Mouse (Mus musculus) neutrophil, adult 83 days (primary cell): ENCODE data around the gene Rps6kl1. TPM values are rescaled to one million over a fixed set of nuclear protein-coding genes. Genes with fewer than 3 reads are reported as not detected.

ENCODE experiments used
- total RNA-seq, 2 experiments: library from RNA; stranded (reverse); gene quantifications; one replicate each; pipeline ENCODE4 v1.2.4; 2023

Rps6kl1 gene
- under 1 TPM in 1 of 2 experiments, not detected in 1; 0.15 TPM for total RNA-seq

GRCm38 (mm10) chr12:85151002-85151774, at the start of gene Rps6kl1:
TSS of gene Rps6kl1 (minus strand) at chr12:85151264.

GRCm38 (mm10) chr12:85177740-85178239, 26.7 kb upstream of the Rps6kl1 start, which contains the start of gene Pgf:
TSS of gene Pgf (minus strand) at chr12:85177790.

GRCm38 (mm10) chr12:85110698-85111592, 40.1 kb downstream of the Rps6kl1 start, which contains the start of the genes Prox2 and Dlst:
TSS of gene Prox2 (minus strand) at chr12:85110759.
TSS of gene Dlst (plus strand) at chr12:85110833.

Other genes starting within 250 kb of the Rps6kl1 start
- 10 to 100 TPM; 41.9 to 44.0 TPM for gene Fcf1, start 180.4 kb downstream of the Rps6kl1 start, total RNA-seq
- gene Arel1, start 180.4 kb downstream of the Rps6kl1 start, total RNA-seq: 10 to 100 TPM; 38.3 to 41.5 TPM
- gene Ylpm1, start 154.9 kb downstream of the Rps6kl1 start, total RNA-seq: 10 to 100 TPM; 31.4 to 32.7 TPM
- gene Prox2, start 40.5 kb downstream of the Rps6kl1 start, total RNA-seq: 1 to 10 TPM; 5.7 to 7.3 TPM
- 100 to 1,000 TPM; 247 to 279 TPM for gene Dlst, start 40.4 kb downstream of the Rps6kl1 start, total RNA-seq
- not detected for gene Pgf, start 26.5 kb upstream of the Rps6kl1 start, total RNA-seq
- gene Eif2b2, start 68.2 kb upstream of the Rps6kl1 start, total RNA-seq: 10 to 100 TPM; 71.0 to 82.4 TPM
- 1 to 10 TPM; 4.1 to 5.3 TPM for gene Mlh3, start 119.3 kb upstream of the Rps6kl1 start, total RNA-seq
- gene Acyp1, start 137.2 kb upstream of the Rps6kl1 start, total RNA-seq: 10 to 100 TPM; 14.2 to 18.8 TPM
- not detected for gene Zc2hc1c, start 137.3 kb upstream of the Rps6kl1 start, total RNA-seq
- 10 to 100 TPM; 53.4 to 53.7 TPM for gene Nek9, start 188.1 kb upstream of the Rps6kl1 start, total RNA-seq
- 100 to 1,000 TPM; 212 to 215 TPM for gene Tmed10, start 223.6 kb upstream of the Rps6kl1 start, total RNA-seq